Comparison of ENCODE assay signal across 8 mouse cellular contexts in genomic region chr5:142673082-142673481, GRCm38 (mm10). TPM values are rescaled to one million over a fixed set of nuclear protein-coding genes. Genes with fewer than 3 reads are reported as not detected.
DNase-seq lines count a peak whose midpoint lies in the region; ATAC-seq lines count a peak whose summit lies in the region.

No protein-coding gene starts in this region.

- no peaks in the 10 kb centered on the region for H3K4me1 ChIP-seq in forebrain, embryonic 10.5 days
- H3K4me1 ChIP-seq in midbrain, embryonic 11.5 days (ENCODE audit: control insufficient read depth, insufficient read depth, low read length) = peaks cover 2% of the 10 kb centered on the region; the same call in 1 of the 2 replicates

- WGBS in forebrain, embryonic 10.5 days = 25% methylated on average over 5 of the region's 5 CpGs
- 22% methylated on average over 5 of the region's 5 CpGs for WGBS in midbrain, embryonic 11.5 days

- peaks cover 39% of the 10 kb centered on the region for H3K36me3 ChIP-seq in forebrain, embryonic 10.5 days (replicated peaks)
- peaks cover 2% of the 10 kb centered on the region; the same call in 1 of the 2 replicates for H3K36me3 ChIP-seq in midbrain, embryonic 11.5 days (ENCODE audit: control insufficient read depth, insufficient read depth, low read length)

- H3K27me3 ChIP-seq in forebrain, embryonic 10.5 days (ENCODE audit: poor library complexity, severe bottlenecking) = no peaks in the 10 kb centered on the region
- H3K27me3 ChIP-seq in midbrain, embryonic 11.5 days (ENCODE audit: control insufficient read depth, insufficient read depth, low read length) = no peaks in the 10 kb centered on the region

- DNase-seq in layer of hippocampus, postnatal 14 days (ENCODE audit: low spot score in 2 of 2) = peak; percentile 37 to 38
- DNase-seq in layer of hippocampus, postnatal 25 days (ENCODE audit: extremely low spot score in 1 of 2, low spot score in 1 of 2) = no peak
- DNase-seq in adipocyte (ENCODE audit: low spot score) = peak; percentile 28
- DNase-seq in forebrain, embryonic 10.5 days (ENCODE audit: extremely low spot score, low spot score) = peak; percentile 23
- peak; percentile 89 for DNase-seq in midbrain, embryonic 11.5 days (ENCODE audit: low spot score, missing footprints)
- DNase-seq in natural killer cell, adult 2 months (ENCODE audit: low spot score in 2 of 2) = no peak
- DNase-seq in B cell, adult 2 months = no peak
- DNase-seq in T-cell, adult 2 months (ENCODE audit: low spot score) = no peak

- no peak overlapping the region for H3K27ac ChIP-seq in forebrain, embryonic 10.5 days
- no peak overlapping the region for H3K27ac ChIP-seq in midbrain, embryonic 11.5 days (ENCODE audit: low read depth, low read length)

- H3K4me3 ChIP-seq in forebrain, embryonic 10.5 days = no peak overlapping the region
- no peak overlapping the region for H3K4me3 ChIP-seq in midbrain, embryonic 11.5 days (ENCODE audit: low read depth, low read length)

- peak; percentile 74 for ATAC-seq in midbrain, embryonic 11.5 days (ENCODE audit: low FRiP score)

- H3K4me2 ChIP-seq in midbrain, embryonic 11.5 days = no peak overlapping the region

- H3K9me3 ChIP-seq in forebrain, embryonic 10.5 days = no peaks in the 10 kb centered on the region
- no peaks in the 10 kb centered on the region for H3K9me3 ChIP-seq in midbrain, embryonic 11.5 days (ENCODE audit: control insufficient read depth, low read length)

- peak overlapping the region; percentile 36; the same call in 1 of the 2 replicates for H3K9ac ChIP-seq in midbrain, embryonic 11.5 days (ENCODE audit: low read length)

RNA-seq across cellular contexts. Expression of gene Slc29a4, which starts 19.2 kb away (rescaled TPM):
- 10 to 100 TPM; 68.0 to 83.3 TPM for total RNA-seq in layer of hippocampus, postnatal 14 days (2021)
- 10 to 100 TPM; 52.4 to 60.0 TPM for total RNA-seq in layer of hippocampus, postnatal 25 days (2021)
- polyA plus RNA-seq in forebrain, embryonic 10.5 days (2016; fragmentation: Nextera tagmentation; extraction: Ambion mirVana) = 19.8 and 21.4 TPM in 2 replicates
- 22.8 and 23.2 TPM in 2 replicates for polyA plus RNA-seq in midbrain, embryonic 11.5 days (2014; fragmentation: Nextera tagmentation; extraction: Ambion mirVana)

RNA-seq across cellular contexts. Expression of gene Wipi2, which starts 45.6 kb away (rescaled TPM):
- total RNA-seq in layer of hippocampus, postnatal 14 days (2021) = 10 to 100 TPM; 81.7 to 88.5 TPM
- total RNA-seq in layer of hippocampus, postnatal 25 days (2021) = 100 to 1,000 TPM in 1 of 2 experiments, 10 to 100 TPM in 1; 92.7 to 104 TPM
- 58.2 and 58.6 TPM in 2 replicates for polyA plus RNA-seq in forebrain, embryonic 10.5 days (2016; fragmentation: Nextera tagmentation; extraction: Ambion mirVana)
- polyA plus RNA-seq in midbrain, embryonic 11.5 days (2014; fragmentation: Nextera tagmentation; extraction: Ambion mirVana) = 53.1 and 55.7 TPM in 2 replicates

Comparison
In these comparisons a context has a peak if more than half of its experiments do, and no peak if none do; other contexts are left out.
1. DNase-seq: peak in layer of hippocampus, postnatal 14 days (2 of 2), adipocyte (single experiment), forebrain, embryonic 10.5 days (single experiment) and midbrain, embryonic 11.5 days (single experiment); none in layer of hippocampus, postnatal 25 days (0 of 2), natural killer cell, adult 2 months (0 of 2), B cell, adult 2 months (0 of 2) and T-cell, adult 2 months (single experiment).